Comparison of ENCODE assay signal across 8 mouse cellular contexts in genomic region chr9:58225915-58226913, GRCm38 (mm10). TPM values are rescaled to one million over a fixed set of nuclear protein-coding genes. Genes with fewer than 3 reads are reported as not detected.
DNase-seq lines count a peak whose midpoint lies in the region; ATAC-seq lines count a peak whose summit lies in the region.

No protein-coding gene starts in this region.

- DNase-seq in hindbrain, embryonic 11.5 days (ENCODE audit: low spot score) = peak; percentile 62
- DNase-seq in 3T3-L1 (ENCODE audit: low read depth, low spot score) (peak; percentile 80), ES-CJ7 (ENCODE audit: low read depth, low spot score) (peak; percentile 70)
- peak; percentile 46 for DNase-seq in cerebellum, adult 8-10 months
- peak; percentile 85 for DNase-seq in induced T-regulatory cell, adult 2 months (ENCODE audit: low read depth)
- peak; percentile 75 for DNase-seq in lung, postnatal 14 days
- DNase-seq in thymus, postnatal 0 days (ENCODE audit: low spot score) = peak; percentile 66

- H3K36me3 ChIP-seq in hindbrain, embryonic 11.5 days (ENCODE audit: control insufficient read depth, insufficient read depth, low read length) = no peaks in the 10 kb centered on the region
- H3K36me3 ChIP-seq in hindbrain, embryonic 13.5 days = peaks cover 4% of the 10 kb centered on the region; the same call in 1 of the 2 replicates

- H3K9ac ChIP-seq in hindbrain, embryonic 11.5 days (ENCODE audit: low read depth, low read length) = no peak overlapping the region
- no peak overlapping the region for H3K9ac ChIP-seq in hindbrain, embryonic 13.5 days

- H3K27ac ChIP-seq in hindbrain, embryonic 11.5 days (ENCODE audit: low read depth, low read length) = no peak overlapping the region
- no peak overlapping the region for H3K27ac ChIP-seq in hindbrain, embryonic 13.5 days

- no peaks in the 10 kb centered on the region for H3K9me3 ChIP-seq in hindbrain, embryonic 11.5 days (ENCODE audit: control insufficient read depth, low read length)
- H3K9me3 ChIP-seq in hindbrain, embryonic 13.5 days = no peaks in the 10 kb centered on the region

- H3K4me2 ChIP-seq in hindbrain, embryonic 11.5 days (replicated peaks; ENCODE audit: low read depth, low read length) = no peak overlapping the region
- no peak overlapping the region for H3K4me2 ChIP-seq in hindbrain, embryonic 13.5 days

- ATAC-seq in hindbrain, embryonic 11.5 days (ENCODE audit: low FRiP score) = no peak
- no peak for ATAC-seq in hindbrain, embryonic 13.5 days (ENCODE audit: low FRiP score)

- WGBS in hindbrain, embryonic 11.5 days = 66% methylated on average over 9 of the region's 9 CpGs
- WGBS in hindbrain, embryonic 13.5 days = 69% methylated on average over 9 of the region's 9 CpGs

- no peaks in the 10 kb centered on the region for H3K27me3 ChIP-seq in hindbrain, embryonic 11.5 days (ENCODE audit: control insufficient read depth, insufficient read depth, low read length)
- no peaks in the 10 kb centered on the region for H3K27me3 ChIP-seq in hindbrain, embryonic 13.5 days

- no peaks in the 10 kb centered on the region for H3K4me1 ChIP-seq in hindbrain, embryonic 11.5 days (replicated peaks; ENCODE audit: control insufficient read depth, insufficient read depth, low read length)
- no peaks in the 10 kb centered on the region; the same call in 1 of the 2 replicates for H3K4me1 ChIP-seq in hindbrain, embryonic 13.5 days (replicated peaks)

- H3K4me3 ChIP-seq in hindbrain, embryonic 11.5 days (ENCODE audit: low read depth, low read length) = no peak overlapping the region
- H3K4me3 ChIP-seq in hindbrain, embryonic 13.5 days = no peak overlapping the region

RNA-seq across cellular contexts. Expression of gene Islr2, which starts 22.1 kb away (rescaled TPM):
- 5.5 and 6.7 TPM in 2 replicates for polyA plus RNA-seq in hindbrain, embryonic 11.5 days (2014; fragmentation: Nextera tagmentation; extraction: Ambion mirVana)
- 11.1 and 11.3 TPM in 2 replicates for polyA plus RNA-seq in hindbrain, embryonic 13.5 days (2015; fragmentation: Nextera tagmentation; extraction: Ambion mirVana)
- polyA plus RNA-seq in thymus, postnatal 0 days (2015; fragmentation: Nextera tagmentation; extraction: Ambion mirVana) = 0.06 TPM in 1 of 2 replicates, not detected in the other

RNA-seq across cellular contexts. Expression of gene Islr, which starts 22.1 kb away (rescaled TPM):
- 15.5 and 16.7 TPM in 2 replicates for polyA plus RNA-seq in hindbrain, embryonic 11.5 days (2014; fragmentation: Nextera tagmentation; extraction: Ambion mirVana)
- 40.9 and 43.7 TPM in 2 replicates for polyA plus RNA-seq in hindbrain, embryonic 13.5 days (2015; fragmentation: Nextera tagmentation; extraction: Ambion mirVana)
- polyA plus RNA-seq in thymus, postnatal 0 days (2015; fragmentation: Nextera tagmentation; extraction: Ambion mirVana) = 11.5 and 14.7 TPM in 2 replicates

RNA-seq across cellular contexts. Expression of gene Pml, which starts 23.4 kb away (rescaled TPM):
- 6.4 and 8.3 TPM in 2 replicates for polyA plus RNA-seq in hindbrain, embryonic 11.5 days (2014; fragmentation: Nextera tagmentation; extraction: Ambion mirVana)
- polyA plus RNA-seq in hindbrain, embryonic 13.5 days (2015; fragmentation: Nextera tagmentation; extraction: Ambion mirVana) = 4.0 and 4.7 TPM in 2 replicates
- 17.8 and 18.3 TPM in 2 replicates for polyA plus RNA-seq in thymus, postnatal 0 days (2015; fragmentation: Nextera tagmentation; extraction: Ambion mirVana)

RNA-seq across cellular contexts. Expression of gene Stoml1, which starts 26.8 kb away (rescaled TPM):
- polyA plus RNA-seq in hindbrain, embryonic 11.5 days (2014; fragmentation: Nextera tagmentation; extraction: Ambion mirVana) = 31.2 and 35.7 TPM in 2 replicates
- polyA plus RNA-seq in hindbrain, embryonic 13.5 days (2015; fragmentation: Nextera tagmentation; extraction: Ambion mirVana) = 105 and 116 TPM in 2 replicates
- polyA plus RNA-seq in thymus, postnatal 0 days (2015; fragmentation: Nextera tagmentation; extraction: Ambion mirVana) = 48.3 and 55.1 TPM in 2 replicates
